Mouse (Mus musculus): ENCODE measurements around the gene Ak2. TPM values are rescaled to one million over a fixed set of nuclear protein-coding genes. Genes with fewer than 3 reads are reported as not detected.

Gene Ak2
- 131 and 141 TPM in 2 replicates for polyA plus RNA-seq (2014; fragmentation: Nextera tagmentation; extraction: Ambion mirVana)

DNA sequence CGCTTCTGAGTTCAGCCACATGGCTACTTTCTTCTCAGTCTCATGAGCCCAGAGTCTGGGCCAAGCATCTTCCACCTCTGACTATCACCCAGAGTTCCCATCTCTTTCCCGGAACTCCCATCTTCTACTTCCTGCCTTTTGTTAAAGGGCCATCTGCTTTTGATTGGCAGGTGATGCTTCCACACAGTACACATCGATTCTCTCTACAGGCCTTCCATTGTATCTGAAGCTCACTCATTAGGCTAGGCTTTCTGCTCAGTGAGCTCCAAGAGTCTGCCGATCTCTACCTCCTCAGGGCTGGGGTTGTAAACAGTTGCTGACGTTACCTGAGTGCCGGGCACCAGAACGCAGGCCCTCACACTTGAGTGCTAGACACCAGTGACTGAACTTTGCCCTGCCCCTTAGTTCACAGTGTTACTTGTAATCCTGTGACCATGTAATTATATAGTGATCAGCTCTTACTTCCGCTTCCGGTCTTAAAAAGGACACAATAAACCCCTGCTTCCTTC is at the start of gene Ak2:
TSS of gene Ak2 (plus strand) at position 459 of the 509 bp plus-strand sequence.
- ATAC-seq (ENCODE audit: low FRiP score) (no peak), DNase-seq (ENCODE audit: low spot score, missing footprints) (no peak)
- Histone ChIP-seq H3K36me3 (ENCODE audit: control insufficient read depth, insufficient read depth, low read length) (no peaks in the 10 kb centered on the region), H3K4me2 (0 out of 2 replicates have a peak within 1 kb of the TSS, but pooled peaks have one; percentile 88), H3K27ac (ENCODE audit: low read depth, low read length) (no peak within 1 kb of the TSS), H3K4me3 (ENCODE audit: low read depth, low read length) (no peak within 1 kb of the TSS; the same call in 1 of the 2 replicates), H3K9ac (ENCODE audit: low read length) (no peak within 1 kb of the TSS), H3K27me3 (ENCODE audit: control insufficient read depth, insufficient read depth, low read length) (no peaks in the 10 kb centered on the region), H3K4me1 (ENCODE audit: control insufficient read depth, insufficient read depth, low read length) (peaks cover 10% of the 10 kb centered on the region), H3K9me3 (ENCODE audit: control insufficient read depth, low read length) (no peaks in the 10 kb centered on the region)
- 92% methylated on average over 9 of the region's 9 CpGs for WGBS

DNA sequence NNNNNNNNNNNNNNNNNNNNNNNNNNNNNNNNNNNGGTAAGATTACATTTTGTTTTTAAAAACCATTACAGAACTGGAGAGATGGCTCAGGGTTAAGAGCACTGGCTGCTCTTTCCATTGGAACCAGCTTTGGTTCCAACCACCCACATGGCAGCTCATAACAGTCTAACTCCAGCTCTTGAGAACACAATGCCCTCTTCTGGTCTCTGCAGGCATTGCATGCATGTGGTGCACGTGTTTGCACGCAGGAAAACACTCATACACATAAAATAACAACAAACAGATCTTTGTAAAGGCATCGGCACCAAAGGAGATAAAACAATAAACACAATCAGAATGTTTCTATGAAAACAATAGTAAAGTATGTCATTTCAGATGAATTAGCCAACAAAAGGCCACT is 49.4 kb upstream of the Ak2 start:
- Histone ChIP-seq H3K27ac (ENCODE audit: low read depth, low read length) (no peak overlapping the region), H3K27me3 (ENCODE audit: control insufficient read depth, insufficient read depth, low read length) (no peaks in the 10 kb centered on the region), H3K36me3 (ENCODE audit: control insufficient read depth, insufficient read depth, low read length) (no peaks in the 10 kb centered on the region), H3K9me3 (ENCODE audit: control insufficient read depth, low read length) (no peaks in the 10 kb centered on the region), H3K4me3 (ENCODE audit: low read depth, low read length) (no peak overlapping the region), H3K4me2 (no peak overlapping the region), H3K4me1 (ENCODE audit: control insufficient read depth, insufficient read depth, low read length) (peaks cover under 1% of the 10 kb centered on the region), H3K9ac (ENCODE audit: low read length) (no peak overlapping the region)
- ATAC-seq (ENCODE audit: low FRiP score) (no peak), DNase-seq (ENCODE audit: low spot score, missing footprints) (peak; percentile 69)
- 52% methylated on average over 3 of the region's 3 CpGs for WGBS

GRCm38 (mm10) chr4:128946736-128947135 is 45.0 kb upstream of the Ak2 start:
- 79% methylated on average over 9 of the region's 9 CpGs for WGBS
- H3K27ac ChIP-seq (ENCODE audit: low read depth, low read length) = no peak overlapping the region

GRCm38 (mm10) chr4:128947326-128947933 is 44.3 kb upstream of the Ak2 start:
- DNase-seq (ENCODE audit: low spot score, missing footprints) (no peak), ATAC-seq (ENCODE audit: low FRiP score) (0 out of 2 replicates have a peak, but pooled peaks have one; percentile 33)
- Histone ChIP-seq H3K4me1 (ENCODE audit: control insufficient read depth, insufficient read depth, low read length) (peaks cover 3% of the 10 kb centered on the region), H3K9ac (ENCODE audit: low read length) (no peak overlapping the region), H3K9me3 (ENCODE audit: control insufficient read depth, low read length) (no peaks in the 10 kb centered on the region), H3K36me3 (ENCODE audit: control insufficient read depth, insufficient read depth, low read length) (no peaks in the 10 kb centered on the region), H3K4me3 (ENCODE audit: low read depth, low read length) (no peak overlapping the region), H3K4me2 (no peak overlapping the region), H3K27me3 (ENCODE audit: control insufficient read depth, insufficient read depth, low read length) (no peaks in the 10 kb centered on the region), H3K27ac (ENCODE audit: low read depth, low read length) (no peak overlapping the region)
- 17% methylated on average over 18 of the region's 18 CpGs for WGBS

More at GRCm38 (mm10) chr4:128946736-128947135, 45.0 kb upstream of the Ak2 start:
- no peak overlapping the region for H3K4me2 ChIP-seq
- peaks cover 3% of the 10 kb centered on the region for H3K4me1 ChIP-seq (ENCODE audit: control insufficient read depth, insufficient read depth, low read length)
- H3K9ac ChIP-seq (ENCODE audit: low read length) = no peak overlapping the region
- ATAC-seq (ENCODE audit: low FRiP score) (peak; percentile 40; the same call in 1 of the 2 replicates), DNase-seq (ENCODE audit: low spot score, missing footprints) (peak; percentile 76)
- no peaks in the 10 kb centered on the region for H3K36me3 ChIP-seq (ENCODE audit: control insufficient read depth, insufficient read depth, low read length)
- H3K27me3 ChIP-seq (ENCODE audit: control insufficient read depth, insufficient read depth, low read length) = no peaks in the 10 kb centered on the region
- H3K4me3 ChIP-seq (ENCODE audit: low read depth, low read length) = no peak overlapping the region
- no peaks in the 10 kb centered on the region for H3K9me3 ChIP-seq (ENCODE audit: control insufficient read depth, low read length)

GRCm38 (mm10) chr4:128948137-128948674 is 43.6 kb upstream of the Ak2 start:
- 29% methylated on average over 6 of the region's 6 CpGs for whole genome bisulfite sequencing
- ATAC-seq (ENCODE audit: low FRiP score) = no peak
- no peak overlapping the region for H3K9ac ChIP-seq (ENCODE audit: low read length)

DNA sequence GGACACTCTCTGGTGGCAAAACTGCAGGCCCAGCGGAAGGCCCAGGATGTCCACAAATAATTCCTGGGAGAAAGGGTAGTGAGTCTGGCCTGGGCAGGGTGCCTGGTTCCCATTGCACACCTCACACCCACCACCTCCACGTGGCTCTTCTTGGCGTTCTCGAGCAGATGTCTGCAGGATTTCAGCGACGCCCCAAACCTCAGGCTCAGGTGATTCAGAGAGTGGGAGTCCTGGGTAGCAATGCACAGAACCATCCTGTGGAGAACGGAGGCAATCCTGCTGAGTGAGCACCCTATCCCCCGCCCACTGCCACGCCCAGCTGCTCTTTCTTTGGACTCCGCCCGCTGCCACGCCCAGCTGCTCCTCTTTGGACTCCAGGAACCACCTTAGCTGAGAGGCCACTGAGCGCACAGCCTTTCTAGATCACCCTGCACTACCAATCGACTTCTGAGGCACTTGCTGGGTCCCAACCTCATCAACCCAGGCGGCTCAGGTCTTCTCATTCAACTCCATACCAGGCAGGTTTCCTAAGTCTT is 42.2 kb upstream of the Ak2 start:
- Histone ChIP-seq H3K9ac (ENCODE audit: low read length) (no peak overlapping the region), H3K4me1 (ENCODE audit: control insufficient read depth, insufficient read depth, low read length) (peaks cover 3% of the 10 kb centered on the region), H3K9me3 (ENCODE audit: control insufficient read depth, low read length) (no peaks in the 10 kb centered on the region), H3K36me3 (ENCODE audit: control insufficient read depth, insufficient read depth, low read length) (no peaks in the 10 kb centered on the region), H3K4me2 (no peak overlapping the region), H3K27ac (ENCODE audit: low read depth, low read length) (no peak overlapping the region), H3K4me3 (ENCODE audit: low read depth, low read length) (no peak overlapping the region), H3K27me3 (ENCODE audit: control insufficient read depth, insufficient read depth, low read length) (no peaks in the 10 kb centered on the region)
- ATAC-seq (ENCODE audit: low FRiP score) = no peak
- WGBS = 49% methylated on average over 15 of the region's 15 CpGs
- no peak for DNase-seq (ENCODE audit: low spot score, missing footprints)

More at GRCm38 (mm10) chr4:128948137-128948674, 43.6 kb upstream of the Ak2 start:
- no peak overlapping the region for H3K27ac ChIP-seq (ENCODE audit: low read depth, low read length)
- DNase-seq (ENCODE audit: low spot score, missing footprints) = peak; percentile 96
- H3K36me3 ChIP-seq (ENCODE audit: control insufficient read depth, insufficient read depth, low read length) = no peaks in the 10 kb centered on the region
- H3K9me3 ChIP-seq (ENCODE audit: control insufficient read depth, low read length) = no peaks in the 10 kb centered on the region
- H3K4me3 ChIP-seq (ENCODE audit: low read depth, low read length) = no peak overlapping the region
- H3K4me2 ChIP-seq = no peak overlapping the region
- H3K27me3 ChIP-seq (ENCODE audit: control insufficient read depth, insufficient read depth, low read length) = no peaks in the 10 kb centered on the region
- peaks cover 3% of the 10 kb centered on the region for H3K4me1 ChIP-seq (ENCODE audit: control insufficient read depth, insufficient read depth, low read length)

GRCm38 (mm10) chr4:128950461-128950860 is 41.3 kb upstream of the Ak2 start:
- H3K9me3 ChIP-seq (ENCODE audit: control insufficient read depth, low read length) = no peaks in the 10 kb centered on the region
- H3K4me3 ChIP-seq (ENCODE audit: low read depth, low read length) = no peak overlapping the region
- DNase-seq (ENCODE audit: low spot score, missing footprints) = no peak
- H3K36me3 ChIP-seq (ENCODE audit: control insufficient read depth, insufficient read depth, low read length) = no peaks in the 10 kb centered on the region
- no peak overlapping the region for H3K4me2 ChIP-seq
- 85% methylated on average over 5 of the region's 5 CpGs for WGBS
- H3K27ac ChIP-seq (ENCODE audit: low read depth, low read length) = no peak overlapping the region
- H3K4me1 ChIP-seq (ENCODE audit: control insufficient read depth, insufficient read depth, low read length) = peaks cover 3% of the 10 kb centered on the region
- no peaks in the 10 kb centered on the region for H3K27me3 ChIP-seq (ENCODE audit: control insufficient read depth, insufficient read depth, low read length)
- H3K9ac ChIP-seq (ENCODE audit: low read length) = no peak overlapping the region
- ATAC-seq (ENCODE audit: low FRiP score) = no peak

DNA sequence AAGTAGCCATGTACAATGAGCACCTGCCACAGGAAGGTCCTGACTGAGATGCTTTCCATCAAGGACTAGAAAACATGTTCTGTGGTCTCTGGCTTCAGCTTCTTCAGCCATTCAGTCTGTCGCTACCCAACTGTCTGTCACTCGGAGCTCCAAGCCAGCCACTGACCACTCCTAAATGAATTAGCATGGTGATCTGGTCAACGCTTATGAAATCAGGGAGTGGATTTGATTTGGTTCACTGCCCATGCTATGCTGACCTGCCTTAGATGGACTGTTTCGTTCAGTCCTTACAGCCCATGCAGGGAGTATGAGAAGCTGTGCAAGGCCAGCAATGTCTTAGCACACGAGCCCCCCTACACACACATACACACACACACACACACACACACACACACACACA is 37.9 kb upstream of the Ak2 start:
- ATAC-seq (ENCODE audit: low FRiP score) = no peak
- H3K4me2 ChIP-seq = no peak overlapping the region
- 84% methylated on average over 5 of the region's 5 CpGs for WGBS

More for the DNA sequence above, 37.9 kb upstream of the Ak2 start:
- H3K4me3 ChIP-seq (ENCODE audit: low read depth, low read length) = no peak overlapping the region
- no peaks in the 10 kb centered on the region; the same call in 1 of the 2 replicates for H3K4me1 ChIP-seq (ENCODE audit: control insufficient read depth, insufficient read depth, low read length)
- no peak overlapping the region for H3K27ac ChIP-seq (ENCODE audit: low read depth, low read length)
- DNase-seq (ENCODE audit: low spot score, missing footprints) = no peak
- H3K9ac ChIP-seq (ENCODE audit: low read length) = no peak overlapping the region
- H3K36me3 ChIP-seq (ENCODE audit: control insufficient read depth, insufficient read depth, low read length) = no peaks in the 10 kb centered on the region
- no peaks in the 10 kb centered on the region for H3K9me3 ChIP-seq (ENCODE audit: control insufficient read depth, low read length)
- H3K27me3 ChIP-seq (ENCODE audit: control insufficient read depth, insufficient read depth, low read length) = no peaks in the 10 kb centered on the region
